Mouse (Mus musculus) small intestine, adult 2 months (tissue): Measurements from ENCODE around the gene Trappc10.

ENCODE experiments used
- CTCF ChIP-seq: fragments of 200-500 bp; IDR thresholded peaks from 2 replicates; pipeline ENCODE4 v1.5.1; 2012; ENCODE audit warnings: low read depth, mild to moderate bottlenecking, control low read depth, inconsistent platforms, low read length, moderate library complexity, mixed read lengths; ENCODE audit not compliant: insufficient replicate concordance, insufficient read length; ENCODE audit errors: extremely low read depth
- POLR2A ChIP-seq: fragments of 200-500 bp; IDR thresholded peaks from 2 replicates; pipeline ENCODE4 v1.6.1; 2012; ENCODE audit warnings: low read depth, mild to moderate bottlenecking, control low read depth, inconsistent platforms, low read length, moderate library complexity

- no peak for TF ChIP-seq CTCF
- TF ChIP-seq POLR2A, result no peak
These were observed 60.9 kb downstream of the Trappc10 start for GRCm38 (mm10) chr10:78183577-78183976.
